Mouse (Mus musculus): ENCODE measurements around the gene Glce. TPM values are rescaled to one million over a fixed set of nuclear protein-coding genes. Genes with fewer than 3 reads are reported as not detected.

Gene Glce
- polyA plus RNA-seq, 1 experiment from 2014 or later = 16.5 TPM

- no peak for DNase-seq (ENCODE audit: low spot score)
- H3K27ac ChIP-seq = no peak overlapping the region
- peaks cover 7% of the 10 kb centered on the region; the same call in 1 of the 2 replicates for H3K27me3 ChIP-seq (ENCODE audit: insufficient read depth, poor library complexity, severe bottlenecking)
- H3K4me3 ChIP-seq = no peak overlapping the region
- H3K9me3 ChIP-seq = no peaks in the 10 kb centered on the region
- H3K4me1 ChIP-seq (replicated peaks) = peaks cover 3% of the 10 kb centered on the region; the same call in 1 of the 2 replicates
- H3K36me3 ChIP-seq = no peaks in the 10 kb centered on the region
- WGBS = 82% methylated on average over 14 of the region's 14 CpGs
Observed at GRCm38 (mm10) chr9:62018229-62019093, 104.0 kb downstream of the Glce start.

- H3K36me3 ChIP-seq = no peaks in the 10 kb centered on the region
- no peak overlapping the region for H3K4me3 ChIP-seq
- WGBS = 79% methylated on average over 6 of the region's 6 CpGs
- DNase-seq (ENCODE audit: low spot score) = no peak
- no peak overlapping the region for H3K27ac ChIP-seq
- H3K9me3 ChIP-seq = no peaks in the 10 kb centered on the region
- peaks cover 8% of the 10 kb centered on the region; the same call in 1 of the 2 replicates for H3K4me1 ChIP-seq (replicated peaks)
- H3K27me3 ChIP-seq (ENCODE audit: insufficient read depth, poor library complexity, severe bottlenecking) = no peaks in the 10 kb centered on the region
Observed at GRCm38 (mm10) chr9:62017329-62017728, 105.1 kb downstream of the Glce start.

- H3K4me3 ChIP-seq = no peak overlapping the region
- DNase-seq (ENCODE audit: low spot score) = no peak
- 65% methylated on average over 3 of the region's 3 CpGs for WGBS
- H3K27me3 ChIP-seq (ENCODE audit: insufficient read depth, poor library complexity, severe bottlenecking) = no peaks in the 10 kb centered on the region
- no peak overlapping the region for H3K27ac ChIP-seq
- peaks cover 5% of the 10 kb centered on the region; the same call in 1 of the 2 replicates for H3K4me1 ChIP-seq (replicated peaks)
- H3K9me3 ChIP-seq = no peaks in the 10 kb centered on the region
- H3K36me3 ChIP-seq = no peaks in the 10 kb centered on the region
Observed at GRCm38 (mm10) chr9:62015504-62015903, 107.0 kb downstream of the Glce start.

GRCm38 (mm10) chr9:62013316-62014097 lies 108.9 kb downstream of the Glce start:
- Histone ChIP-seq H3K36me3 (no peaks in the 10 kb centered on the region), H3K27me3 (ENCODE audit: insufficient read depth, poor library complexity, severe bottlenecking) (no peaks in the 10 kb centered on the region; the same call in 1 of the 2 replicates), H3K4me1 (replicated peaks) (peaks cover 5% of the 10 kb centered on the region; the same call in 1 of the 2 replicates), H3K9me3 (no peaks in the 10 kb centered on the region), H3K4me3 (no peak overlapping the region), H3K27ac (0 out of 2 replicates have a peak overlapping the region, but pooled peaks have one; percentile 29)
- 73% methylated on average over 12 of the region's 12 CpGs for WGBS
- no peak for DNase-seq (ENCODE audit: low spot score)

GRCm38 (mm10) chr9:62008360-62008759 lies 114.1 kb downstream of the Glce start:
- no peak overlapping the region for H3K4me3 ChIP-seq
- WGBS = 77% methylated on average over 5 of the region's 5 CpGs
- H3K27me3 ChIP-seq (ENCODE audit: insufficient read depth, poor library complexity, severe bottlenecking) = no peaks in the 10 kb centered on the region; the same call in 1 of the 2 replicates
- H3K36me3 ChIP-seq = no peaks in the 10 kb centered on the region
- no peak for DNase-seq (ENCODE audit: low spot score)
- H3K9me3 ChIP-seq = no peaks in the 10 kb centered on the region
- H3K27ac ChIP-seq = no peak overlapping the region
- peaks cover 12% of the 10 kb centered on the region for H3K4me1 ChIP-seq (replicated peaks)

Other genes with a start within 250 kb of the Glce start
- 1,078 and 1,182 TPM in 2 replicates for gene Rplp1, start 208.1 kb downstream of the Glce start, polyA plus RNA-seq (2016; fragmentation: Nextera tagmentation; extraction: Ambion mirVana)
- gene Kif23, start 175.9 kb downstream of the Glce start, polyA plus RNA-seq (2016; fragmentation: Nextera tagmentation; extraction: Ambion mirVana) = 75.7 and 110 TPM in 2 replicates
- 0.58 and 0.65 TPM in 2 replicates for gene Paqr5, start 95.8 kb downstream of the Glce start, polyA plus RNA-seq (2016; fragmentation: Nextera tagmentation; extraction: Ambion mirVana)
- gene Spesp1, start 159.6 kb upstream of the Glce start, polyA plus RNA-seq (2016; fragmentation: Nextera tagmentation; extraction: Ambion mirVana) = not detected in 2 replicates
- 211 and 251 TPM in 2 replicates for gene Anp32a, start 218.6 kb upstream of the Glce start, polyA plus RNA-seq (2016; fragmentation: Nextera tagmentation; extraction: Ambion mirVana)

Data from hindbrain, embryonic 10.5 days (tissue).